Mouse (Mus musculus): ENCODE measurements around the gene Parp4.

DNA sequence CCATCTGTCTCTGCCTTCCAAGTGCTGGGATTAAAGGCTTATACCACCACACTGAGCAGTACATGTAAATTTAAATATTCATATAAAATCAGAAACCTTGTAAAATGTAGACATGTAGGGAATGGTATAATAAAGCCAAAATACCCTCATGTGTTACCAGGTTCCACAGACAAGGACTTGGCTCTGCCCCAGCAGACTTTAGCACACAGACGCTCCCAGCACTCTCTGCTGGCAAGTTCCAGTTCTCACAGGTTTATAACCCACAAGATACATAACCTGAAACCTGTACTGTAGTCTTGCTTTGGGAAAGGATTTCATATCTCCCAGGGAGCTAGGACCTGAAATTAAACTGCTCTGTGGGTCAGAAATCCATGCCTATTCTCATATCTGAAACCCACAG is 30.5 kb upstream of the Parp4 start:
- no peak for TF ChIP-seq CTCF (IDR thresholded peaks at IDR 0.05; ENCODE audit: extremely low read depth, insufficient read length, insufficient replicate concordance, low read depth, low read length)
- TF ChIP-seq POLR2A (IDR thresholded peaks at IDR 0.05; ENCODE audit: low read depth, low read length), result no peak

Data from small intestine, adult 2 months (tissue).